Mouse (Mus musculus) heart, embryonic 12.5 days (tissue): ENCODE measurements around the gene Rps10. TPM values are rescaled to one million over a fixed set of nuclear protein-coding genes. Genes with fewer than 3 reads are reported as not detected.
A peak's percentile ranks its signal among the peaks of the same experiment; 100 is the strongest.

ENCODE experiments used
- ATAC-seq: fragments of 200-750 bp; cut with Nextera tagmentation; 2 replicates; pipeline ENCODE4 v1.8.0; 2017; ENCODE audit warnings: moderate TSS enrichment, moderate library complexity; ENCODE audit not compliant: insufficient number of reproducible peaks, low FRiP score
- H3K27ac ChIP-seq: fragments of 300-500 bp; sonication (generic); 2 replicates; pipeline ENCODE4 v1.5.1; 2016; ENCODE audit warnings: mild to moderate bottlenecking, moderate library complexity; ENCODE audit not compliant: poor library complexity, severe bottlenecking
- H3K27me3 ChIP-seq: fragments of 300-500 bp; sonication (generic); replicated peaks from 2 replicates; pipeline ENCODE4 v1.6.1; 2016; ENCODE audit warnings: mild to moderate bottlenecking, moderate library complexity
- H3K36me3 ChIP-seq: fragments of 300-500 bp; sonication (generic); 2 replicates; pipeline ENCODE4 v1.6.1; 2016; ENCODE audit warnings: mild to moderate bottlenecking, moderate library complexity
- H3K4me1 ChIP-seq: fragments of 300-500 bp; sonication (generic); replicated peaks from 2 replicates; pipeline ENCODE4 v1.6.1; 2016; ENCODE audit warnings: mild to moderate bottlenecking
- H3K4me2 ChIP-seq: fragments of 300-500 bp; sonication (generic); 2 replicates; pipeline ENCODE4 v1.6.1; 2016; ENCODE audit warnings: mild to moderate bottlenecking, moderate library complexity
- H3K4me3 ChIP-seq: fragments of 300-500 bp; sonication (generic); 2 replicates; pipeline ENCODE4 v1.5.1; 2016; ENCODE audit warnings: mild to moderate bottlenecking
- H3K9ac ChIP-seq: fragments of 300-500 bp; sonication (generic); 2 replicates; pipeline ENCODE4 v1.6.1; 2016; ENCODE audit warnings: mild to moderate bottlenecking, moderate library complexity
- H3K9me3 ChIP-seq: fragments of 300-500 bp; sonication (generic); replicated peaks from 2 replicates; pipeline ENCODE4 v1.6.1; 2016; ENCODE audit warnings: mild to moderate bottlenecking, moderate library complexity
- WGBS: fragments of 180-500 bp; shearing (Covaris S2); methylation state at CpG from one replicate; pipeline ENCODE4 v1.1.7; 2016; 5-methylcytosine and 5-hydroxymethylcytosine counted together
- polyA plus RNA-seq: library from polyadenylated mRNA; unstranded; fragments of >200 nt; fragmentation: Nextera tagmentation; extraction: Ambion mirVana; gene quantifications from 2 replicates; pipeline ENCODE4 v1.2.1, GENCODE M21; 2016

Gene Rps10
- polyA plus RNA-seq: 611 and 625 TPM in 2 replicates

- H3K9ac ChIP-seq: peak within 1 kb of the TSS; percentile 99
- 47% methylated on average over 18 of the region's 18 CpGs for whole genome bisulfite sequencing
- no peaks in the 10 kb centered on the region for H3K27me3 ChIP-seq
- H3K27ac ChIP-seq: no peak within 1 kb of the TSS
- H3K4me1 ChIP-seq: peaks cover 41% of the 10 kb centered on the region
- peak within 1 kb of the TSS; percentile 99 for H3K4me3 ChIP-seq
- no peak for ATAC-seq
- no peaks in the 10 kb centered on the region for H3K9me3 ChIP-seq
- peak within 1 kb of the TSS; percentile 96 for H3K4me2 ChIP-seq
- peaks cover 26% of the 10 kb centered on the region for H3K36me3 ChIP-seq
Measured at GRCm38 (mm10) chr17:27636132-27637020, at the start of gene Rps10. Rps10 (minus strand) TSS chr17:27636669.

GRCm38 (mm10) chr17:27685550-27685913 is 49.1 kb upstream of the Rps10 start:
- Histone ChIP-seq H3K36me3 (no peaks in the 10 kb centered on the region), H3K27me3 (peaks cover 71% of the 10 kb centered on the region), H3K4me1 (peaks cover 17% of the 10 kb centered on the region), H3K9me3 (no peaks in the 10 kb centered on the region; the same call in 1 of the 2 replicates), H3K4me3 (peak overlapping the region; percentile 44), H3K27ac (no peak overlapping the region), H3K4me2 (peak overlapping the region; percentile 87), H3K9ac (peak overlapping the region; percentile 65)
- ATAC-seq: 0 out of 2 replicates have a peak, but pooled peaks have one; percentile 10
- WGBS: 2% methylated on average over 11 of the region's 11 CpGs

- H3K4me1 ChIP-seq: peaks cover 18% of the 10 kb centered on the region
- peaks cover 70% of the 10 kb centered on the region for H3K27me3 ChIP-seq
- peak overlapping the region; percentile 65 for H3K9ac ChIP-seq
- peak overlapping the region; percentile 87 for H3K4me2 ChIP-seq
- H3K36me3 ChIP-seq: no peaks in the 10 kb centered on the region
- peak overlapping the region; percentile 44 for H3K4me3 ChIP-seq
- ATAC-seq: no peak
- no peaks in the 10 kb centered on the region; the same call in 1 of the 2 replicates for H3K9me3 ChIP-seq
- no peak overlapping the region for H3K27ac ChIP-seq
- WGBS: under 1% methylated on average over 47 of the region's 53 CpGs
Measured at GRCm38 (mm10) chr17:27684886-27685549, 48.5 kb upstream of the Rps10 start.

- Histone ChIP-seq H3K4me1 (peaks cover 13% of the 10 kb centered on the region), H3K9me3 (no peaks in the 10 kb centered on the region; the same call in 1 of the 2 replicates), H3K9ac (no peak overlapping the region), H3K4me2 (no peak overlapping the region), H3K4me3 (no peak overlapping the region), H3K36me3 (no peaks in the 10 kb centered on the region), H3K27me3 (peaks cover 17% of the 10 kb centered on the region), H3K27ac (no peak overlapping the region)
- ATAC-seq: peak; percentile 51; the same call in 1 of the 2 replicates
- 40% methylated on average over 11 of the region's 11 CpGs for WGBS
Measured at GRCm38 (mm10) chr17:27678924-27679813, 42.7 kb upstream of the Rps10 start.

GRCm38 (mm10) chr17:27677756-27678155 is 41.3 kb upstream of the Rps10 start:
- ATAC-seq: no peak

GRCm38 (mm10) chr17:27676270-27676669 is 39.8 kb upstream of the Rps10 start:
- ATAC-seq: no peak
- Histone ChIP-seq H3K27me3 (no peaks in the 10 kb centered on the region), H3K9ac (no peak overlapping the region), H3K36me3 (no peaks in the 10 kb centered on the region), H3K4me3 (no peak overlapping the region), H3K27ac (no peak overlapping the region), H3K4me1 (peaks cover 13% of the 10 kb centered on the region), H3K4me2 (no peak overlapping the region), H3K9me3 (no peaks in the 10 kb centered on the region; the same call in 1 of the 2 replicates)
- WGBS: 42% methylated on average over 7 of the region's 7 CpGs

More at GRCm38 (mm10) chr17:27677756-27678155, 41.3 kb upstream of the Rps10 start:
- Histone ChIP-seq H3K9me3 (no peaks in the 10 kb centered on the region; the same call in 1 of the 2 replicates), H3K4me3 (no peak overlapping the region), H3K4me1 (peaks cover 13% of the 10 kb centered on the region), H3K36me3 (no peaks in the 10 kb centered on the region), H3K27ac (no peak overlapping the region), H3K4me2 (no peak overlapping the region), H3K27me3 (0 out of 2 replicates have a peak, but pooled peaks cover 3% of the 10 kb centered on the region), H3K9ac (no peak overlapping the region)
- WGBS: 76% methylated on average over 5 of the region's 5 CpGs

GRCm38 (mm10) chr17:27675453-27675852 is 39.0 kb upstream of the Rps10 start:
- no peaks in the 10 kb centered on the region for H3K36me3 ChIP-seq
- peaks cover 13% of the 10 kb centered on the region for H3K4me1 ChIP-seq
- WGBS: 57% methylated on average over 9 of the region's 9 CpGs
- ATAC-seq: no peak
- H3K4me3 ChIP-seq: no peak overlapping the region
- H3K9ac ChIP-seq: no peak overlapping the region
- H3K27ac ChIP-seq: no peak overlapping the region
- no peaks in the 10 kb centered on the region for H3K27me3 ChIP-seq
- no peak overlapping the region for H3K4me2 ChIP-seq
- no peaks in the 10 kb centered on the region for H3K9me3 ChIP-seq

- 85% methylated on average over 7 of the region's 7 CpGs for WGBS
- peaks cover under 1% of the 10 kb centered on the region; the same call in 1 of the 2 replicates for H3K4me1 ChIP-seq
- no peak overlapping the region for H3K27ac ChIP-seq
- H3K27me3 ChIP-seq: no peaks in the 10 kb centered on the region
- H3K9me3 ChIP-seq: no peaks in the 10 kb centered on the region
- no peak overlapping the region for H3K9ac ChIP-seq
- no peak overlapping the region for H3K4me3 ChIP-seq
- H3K4me2 ChIP-seq: no peak overlapping the region
- no peak for ATAC-seq
- no peaks in the 10 kb centered on the region for H3K36me3 ChIP-seq
Measured at GRCm38 (mm10) chr17:27673945-27674344, 37.5 kb upstream of the Rps10 start.

GRCm38 (mm10) chr17:27671720-27672119 is 35.3 kb upstream of the Rps10 start:
- no peak overlapping the region for H3K4me3 ChIP-seq
- H3K27me3 ChIP-seq: no peaks in the 10 kb centered on the region
- H3K9ac ChIP-seq: no peak overlapping the region
- no peak overlapping the region for H3K27ac ChIP-seq
- no peak overlapping the region for H3K4me2 ChIP-seq
- 77% methylated on average over 6 of the region's 6 CpGs for WGBS
- no peaks in the 10 kb centered on the region; the same call in 1 of the 2 replicates for H3K4me1 ChIP-seq
- no peaks in the 10 kb centered on the region for H3K9me3 ChIP-seq
- H3K36me3 ChIP-seq: no peaks in the 10 kb centered on the region
- no peak for ATAC-seq

GRCm38 (mm10) chr17:27658767-27659166 is 22.3 kb upstream of the Rps10 start:
- Histone ChIP-seq H3K4me3 (no peak overlapping the region), H3K9me3 (peaks cover 10% of the 10 kb centered on the region), H3K4me1 (peaks cover 16% of the 10 kb centered on the region), H3K4me2 (no peak overlapping the region), H3K36me3 (no peaks in the 10 kb centered on the region), H3K27ac (no peak overlapping the region), H3K27me3 (peaks cover 40% of the 10 kb centered on the region), H3K9ac (no peak overlapping the region)
- 61% methylated on average over 7 of the region's 7 CpGs for WGBS
- ATAC-seq: no peak
